Mouse (Mus musculus) MEL (cell line): ENCODE measurements around the gene Gls2. TPM values are rescaled to one million over a fixed set of nuclear protein-coding genes. Genes with fewer than 3 reads are reported as not detected.

Source experiments
- DNase-seq: peaks from one replicate; pipeline ENCODE4 v3.0.0; 2011; ENCODE audit warnings: low read depth, low spot score
- H3K27ac ChIP-seq: 2 replicates; pipeline ENCODE4 v1.5.1; 2012; ENCODE audit warnings: low read depth, mild to moderate bottlenecking, control low read depth, low read length, moderate library complexity; ENCODE audit not compliant: control insufficient read depth
- H3K27me3 ChIP-seq, 2 experiments: fragments of 150-350 bp in 1 of 2; sonication (generic) in 1 of 2; 2 replicates each; pipeline ENCODE4 v1.6.1; 2012; ENCODE audit warnings: low read length in 2 of 2, mild to moderate bottlenecking in 2 of 2, improper control_type of control experiment in 1 of 2, moderate library complexity in 1 of 2; ENCODE audit not compliant: insufficient read depth in 2 of 2, control insufficient read depth in 1 of 2
- H3K36me3 ChIP-seq, 2 experiments: 2 replicates each; pipeline ENCODE4 v1.6.1; 2012 to 2014; ENCODE audit warnings: low read length in 2 of 2, improper control_type of control experiment in 1 of 2, inconsistent platforms in 1 of 2, mild to moderate bottlenecking in 1 of 2; ENCODE audit not compliant: insufficient read depth in 2 of 2, control insufficient read depth in 1 of 2
- H3K4me1 ChIP-seq, 2 experiments: fragments of 150-350 bp in 1 of 2; sonication (generic) in 1 of 2; 2 replicates each; pipeline ENCODE4 v1.6.1; 2012; ENCODE audit warnings: low read length in 2 of 2, improper control_type of control experiment in 1 of 2, mild to moderate bottlenecking in 1 of 2; ENCODE audit not compliant: insufficient read depth in 2 of 2, control insufficient read depth in 1 of 2
- H3K4me3 ChIP-seq, 2 experiments: fragments of 150-350 bp in 1 of 2; sonication (generic) in 1 of 2; 2 replicates each; pipeline ENCODE4 v1.5.1; 2012; ENCODE audit warnings: low read depth in 2 of 2, low read length in 2 of 2, mild to moderate bottlenecking in 2 of 2, moderate library complexity in 2 of 2, control low read depth in 1 of 2, improper control_type of control experiment in 1 of 2; ENCODE audit not compliant: control insufficient read depth in 1 of 2, insufficient read depth in 1 of 2
- H3K79me2 ChIP-seq: 2 replicates; pipeline ENCODE4 v1.6.1; 2012; ENCODE audit warnings: mild to moderate bottlenecking, low read length, moderate library complexity; ENCODE audit not compliant: control insufficient read depth, poor library complexity, insufficient read depth
- H3K9ac ChIP-seq: 2 replicates; pipeline ENCODE4 v1.6.1; 2012; ENCODE audit warnings: low read depth, mild to moderate bottlenecking, control low read depth, low read length, moderate library complexity; ENCODE audit not compliant: control insufficient read depth, poor library complexity, severe bottlenecking
- H3K9me3 ChIP-seq: fragments of 150-350 bp; sonication (generic); replicated peaks from 2 replicates; pipeline ENCODE4 v1.6.1; 2012; ENCODE audit warnings: mild to moderate bottlenecking, low read length, improper control_type of control experiment, moderate library complexity; ENCODE audit not compliant: insufficient read depth
- EP300 ChIP-seq, 2 experiments: IDR thresholded peaks; 2 replicates each; pipeline ENCODE4 v1.6.1; 2011; ENCODE audit warnings: improper control_type of control experiment in 2 of 2, low read length in 2 of 2, low read depth in 1 of 2, mild to moderate bottlenecking in 1 of 2
- GABPA ChIP-seq: IDR thresholded peaks from 2 replicates; pipeline ENCODE4 v1.6.1; 2012; ENCODE audit warnings: low read depth, mild to moderate bottlenecking, inconsistent platforms, low read length, improper control_type of control experiment, moderate library complexity
- GATA1 ChIP-seq: IDR thresholded peaks from 2 replicates; pipeline ENCODE4 v1.6.1; 2011; ENCODE audit warnings: low read depth, low read length, improper control_type of control experiment
- HCFC1 ChIP-seq: IDR thresholded peaks from 2 replicates; pipeline ENCODE4 v1.6.1; 2012; ENCODE audit warnings: low read depth, mild to moderate bottlenecking, inconsistent platforms, low read length, improper control_type of control experiment, moderate library complexity
- JUND ChIP-seq: IDR thresholded peaks from 2 replicates; pipeline ENCODE4 v1.6.1; 2011; ENCODE audit warnings: low read depth, mild to moderate bottlenecking, improper control_type of control experiment, low read length
- KAT2A ChIP-seq: conservative IDR thresholded peaks from 2 replicates; pipeline ENCODE4 v1.6.1; 2012; ENCODE audit warnings: low read depth, low read length, improper control_type of control experiment, inconsistent platforms
- MAFK ChIP-seq: IDR thresholded peaks from 2 replicates; pipeline ENCODE4 v1.6.1; 2011; ENCODE audit warnings: low read depth, mild to moderate bottlenecking, low read length, improper control_type of control experiment, borderline replicate concordance
- MXI1 ChIP-seq: IDR thresholded peaks from 2 replicates; pipeline ENCODE4 v1.6.1; 2011; ENCODE audit warnings: mild to moderate bottlenecking, low read depth, low read length, improper control_type of control experiment
- MYB ChIP-seq: IDR thresholded peaks from 2 replicates; pipeline ENCODE4 v1.6.1; 2011; ENCODE audit warnings: mild to moderate bottlenecking, low read depth, low read length, improper control_type of control experiment
- POLR2A ChIP-seq, 2 experiments: IDR thresholded peaks; 2 replicates each; pipeline ENCODE4 v1.6.1; 2011 to 2012; ENCODE audit warnings: low read length in 2 of 2, mild to moderate bottlenecking in 2 of 2, control low read depth in 1 of 2, improper control_type of control experiment in 1 of 2, low read depth in 1 of 2, moderate library complexity in 1 of 2; ENCODE audit not compliant: control insufficient read depth in 1 of 2, insufficient read depth in 1 of 2, poor library complexity in 1 of 2
- POLR2AphosphoS5 ChIP-seq: IDR thresholded peaks from 2 replicates; pipeline ENCODE4 v1.6.1; 2012; ENCODE audit warnings: low read depth, borderline replicate concordance, mild to moderate bottlenecking, inconsistent platforms, low read length, moderate library complexity, mixed read lengths
- RAD21 ChIP-seq: IDR thresholded peaks from 2 replicates; pipeline ENCODE4 v1.6.1; 2011; ENCODE audit warnings: mild to moderate bottlenecking, low read depth, low read length, improper control_type of control experiment
- SIN3A ChIP-seq: IDR thresholded peaks from 2 replicates; pipeline ENCODE4 v1.6.1; 2012; ENCODE audit warnings: low read length, improper control_type of control experiment, inconsistent platforms
- TCF12 ChIP-seq: IDR thresholded peaks from 2 replicates; pipeline ENCODE4 v1.6.1; 2014; ENCODE audit warnings: low read depth, mild to moderate bottlenecking, inconsistent platforms, low read length, improper control_type of control experiment, moderate library complexity
- UBTF ChIP-seq: IDR thresholded peaks from 2 replicates; pipeline ENCODE4 v1.6.1; 2012; ENCODE audit warnings: low read depth, mild to moderate bottlenecking, inconsistent platforms, low read length, improper control_type of control experiment, moderate library complexity, borderline replicate concordance; ENCODE audit not compliant: insufficient read depth
- ZKSCAN1 ChIP-seq: IDR thresholded peaks from 2 replicates; pipeline ENCODE4 v1.6.1; 2012; ENCODE audit warnings: low read depth, mild to moderate bottlenecking, inconsistent platforms, low read length, improper control_type of control experiment, moderate library complexity
- ZMIZ1 ChIP-seq: IDR thresholded peaks from 2 replicates; pipeline ENCODE4 v1.6.1; 2012; ENCODE audit warnings: low read depth, mild to moderate bottlenecking, inconsistent platforms, low read length, improper control_type of control experiment, moderate library complexity
- ZNF384 ChIP-seq: IDR thresholded peaks from 2 replicates; pipeline ENCODE4 v1.6.1; 2012; ENCODE audit warnings: low read depth, mild to moderate bottlenecking, inconsistent platforms, low read length, improper control_type of control experiment
- polyA plus RNA-seq, 2 experiments: library from polyadenylated mRNA; stranded (reverse) in 1 of 2; unstranded in 1 of 2; fragments of >175 nt in 1 of 2; fragments of >200 nt in 1 of 2; gene quantifications; 2 replicates each; pipeline versions ENCODE4 v1.2.1 to v1.2.4; 2012; ENCODE audit warnings: low replicate concordance in 2 of 2, low read depth in 1 of 2; ENCODE audit not compliant: insufficient read length in 2 of 2, insufficient read depth in 1 of 2, missing spikeins in 1 of 2
- total RNA-seq: library from RNA; depleted of rRNA; stranded (reverse); fragments of 300-350 nt; gene quantifications from 2 replicates; pipeline ENCODE4 v1.2.3, GENCODE M21; 2012

Gene Gls2
- total and polyA plus RNA-seq, 3 experiments, result 11.8 to 17.8 TPM; not detected in 1

DNA sequence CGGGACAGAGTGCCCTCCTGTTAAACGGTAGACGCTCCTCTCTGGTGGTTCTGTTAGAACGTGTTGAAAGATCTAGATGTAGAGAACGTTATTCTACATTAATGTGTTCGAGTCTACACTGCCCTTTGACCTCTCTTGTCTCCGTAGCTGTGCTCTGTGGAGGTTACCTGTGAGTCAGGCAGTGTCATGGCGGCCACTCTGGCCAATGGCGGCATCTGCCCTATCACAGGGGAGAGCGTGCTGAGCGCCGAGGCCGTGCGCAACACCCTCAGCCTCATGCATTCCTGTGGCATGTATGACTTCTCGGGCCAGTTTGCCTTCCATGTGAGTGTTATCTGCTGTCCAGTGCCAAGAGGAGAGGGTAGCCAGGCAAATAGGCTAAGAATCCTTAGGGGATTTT is 10.7 kb downstream of the Gls2 start:
- H3K79me2 ChIP-seq, result no peaks in the 10 kb centered on the region
- TF ChIP-seq MYB (no peak), ZKSCAN1 (no peak), RAD21 (no peak), MXI1 (no peak), EP300 (IDR thresholded peaks at IDR 0.05; ENCODE audit: low read depth in 1 of 2, low read length in 2 of 2) (no peak), UBTF (no peak), ZNF384 (no peak), JUND (no peak)
- H3K9ac ChIP-seq, result no peak overlapping the region
- DNase-seq, result no peak
- H3K4me1 ChIP-seq, result peaks cover 0 to under 1% of the 10 kb centered on the region in 2 experiments; a peak in 1 of 4 replicates
- no peaks in the 10 kb centered on the region for H3K9me3 ChIP-seq
- no peak overlapping the region for H3K27ac ChIP-seq
- H3K36me3 ChIP-seq, result peaks cover 0 to 1% of the 10 kb centered on the region in 2 experiments; a peak in 2 of 4 replicates
- H3K27me3 ChIP-seq, result no peaks in the 10 kb centered on the region
- H3K4me3 ChIP-seq, result no peak overlapping the region

DNA sequence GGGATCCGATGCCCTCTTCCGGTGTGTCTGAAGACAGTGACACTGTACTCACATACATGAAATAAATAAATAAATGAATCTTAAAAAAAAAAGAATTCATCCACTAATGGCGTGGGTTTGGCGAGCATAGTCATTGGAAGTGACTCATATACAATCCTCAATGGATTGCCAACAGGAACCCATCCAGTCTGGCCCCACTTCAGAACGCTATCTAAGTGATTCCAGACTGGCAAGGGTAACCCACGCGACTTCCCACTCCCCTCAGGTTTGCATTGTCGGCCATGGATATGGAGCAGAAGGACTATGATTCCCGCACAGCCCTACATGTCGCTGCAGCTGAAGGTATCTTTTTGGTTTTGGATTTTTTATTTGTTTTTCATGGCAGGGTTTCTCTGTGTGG is 14.1 kb downstream of the Gls2 start:
- H3K27ac ChIP-seq, result no peak overlapping the region
- H3K9me3 ChIP-seq, result no peaks in the 10 kb centered on the region
- H3K9ac ChIP-seq, result no peak overlapping the region
- no peaks in the 10 kb centered on the region for H3K27me3 ChIP-seq
- peaks cover 0 to 13% of the 10 kb centered on the region in 2 experiments; a peak in 2 of 4 replicates for H3K36me3 ChIP-seq
- DNase-seq, result no peak
- H3K4me1 ChIP-seq, result peaks cover 2 to 13% of the 10 kb centered on the region in 2 experiments; a peak in 3 of 4 replicates
- no peak overlapping the region for H3K4me3 ChIP-seq
- H3K79me2 ChIP-seq, result peaks cover 11% of the 10 kb centered on the region
- TF ChIP-seq POLR2A (IDR thresholded peaks at IDR 0.05; ENCODE audit: control insufficient read depth in 1 of 2, insufficient read depth in 1 of 2, low read depth in 1 of 2, low read length in 2 of 2, poor library complexity in 1 of 2), result no peak
- TF ChIP-seq KAT2A, result no peak
- no peak for TF ChIP-seq GATA1
- no peak for TF ChIP-seq TCF12
- TF ChIP-seq POLR2AphosphoS5, result no peak
- no peak for TF ChIP-seq SIN3A
- TF ChIP-seq UBTF, result no peak
- no peak for TF ChIP-seq HCFC1
- no peak for TF ChIP-seq MAFK
- TF ChIP-seq MYB, result no peak
- TF ChIP-seq ZMIZ1, result no peak
- no peak for TF ChIP-seq GABPA
